Mouse (Mus musculus) A20 (cell line): ENCODE data around the gene Rdh8.
"Not testable (repeated sequence)": the region's sequence is repeated elsewhere in the genome, so short reads cannot be mapped to it uniquely, and the experiment has no call there.

Source experiments
- DNase-seq: peaks from one replicate; pipeline ENCODE4 v3.0.0-alpha.2; 2011; ENCODE audit warnings: low read depth, low spot score

Gene Rdh8

DNA sequence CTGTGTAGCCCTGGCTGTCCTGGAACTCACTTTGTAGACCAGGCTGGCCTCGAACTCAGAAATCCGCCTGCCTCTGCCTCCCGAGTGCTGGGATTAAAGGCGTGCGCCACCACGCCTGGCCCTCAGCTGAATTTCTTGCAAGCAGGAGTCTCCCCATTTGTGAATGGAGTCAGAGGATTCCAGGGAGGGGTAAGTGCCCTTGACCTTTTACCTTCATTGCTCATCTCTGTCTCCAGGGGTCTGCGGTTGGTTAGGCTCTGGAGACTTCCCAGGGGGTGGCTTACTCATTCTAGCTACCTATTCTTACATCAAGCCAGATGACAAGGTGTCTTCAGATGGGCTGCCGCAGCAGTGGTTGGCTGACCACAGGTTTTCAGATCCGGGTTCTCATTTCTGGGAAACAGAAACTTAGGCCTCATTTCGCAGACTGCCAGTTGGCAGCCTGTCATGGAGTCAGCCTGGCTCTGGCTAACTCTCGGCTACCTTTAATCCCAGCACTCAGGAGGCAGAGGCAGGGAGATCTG is 17.2 kb downstream of the Rdh8 start:
- not testable (repeated sequence) for DNase-seq

DNA sequence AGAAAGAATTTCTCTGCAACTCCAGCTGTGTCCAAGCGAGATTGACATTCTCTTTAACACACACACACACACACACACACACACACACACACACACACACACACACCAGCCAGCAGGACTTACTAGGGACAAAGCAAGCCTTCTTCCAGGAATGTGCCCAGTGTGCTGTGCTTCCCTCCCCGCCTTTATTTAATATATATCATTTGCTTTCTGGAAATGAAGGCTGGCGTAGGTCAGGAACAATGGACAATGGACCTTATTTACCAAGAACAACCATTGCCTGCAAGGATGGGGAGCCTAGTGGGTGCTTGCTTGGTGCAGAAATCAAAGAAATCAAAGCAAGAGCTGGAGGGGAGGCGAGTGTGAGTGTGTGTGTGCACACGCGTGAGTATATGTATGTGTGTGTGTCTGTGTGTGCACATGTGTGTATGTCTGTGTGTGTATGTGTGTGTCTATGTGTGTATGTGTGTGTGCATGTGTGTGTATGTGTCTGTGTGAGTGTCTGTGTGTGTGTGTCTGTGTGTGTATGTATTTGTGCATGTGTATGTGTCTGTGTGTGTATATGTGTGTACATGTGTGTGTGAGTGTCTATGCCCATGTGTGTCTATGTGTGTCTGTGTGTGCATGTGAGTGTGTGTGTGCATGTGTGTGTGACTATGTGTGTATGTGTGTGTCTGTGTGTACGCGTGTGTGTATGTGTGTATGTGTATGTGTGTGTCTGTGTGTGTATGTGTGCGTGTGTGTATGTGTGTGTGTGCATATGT is 19.1 kb downstream of the Rdh8 start:
- no peak for DNase-seq

DNA sequence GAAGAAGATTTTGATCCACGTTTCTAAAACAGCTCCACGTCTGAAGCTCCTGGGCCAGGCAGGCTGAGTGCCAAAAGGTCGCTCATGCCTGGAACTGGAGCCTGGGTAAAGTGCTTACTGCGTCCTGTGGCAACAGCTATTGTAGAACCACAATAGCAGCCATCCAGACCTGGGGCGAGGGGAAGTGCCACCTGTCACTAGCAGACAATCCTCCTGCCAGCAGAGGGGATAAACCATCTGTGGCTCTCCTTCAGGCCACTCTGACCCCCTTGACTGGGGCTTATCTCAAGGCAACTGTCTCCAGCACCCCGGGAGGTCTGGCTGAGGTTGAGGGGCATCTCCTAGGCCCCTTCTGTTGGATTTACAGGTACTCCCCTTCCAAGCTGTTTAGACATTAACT is 20.6 kb downstream of the Rdh8 start:
- no peak for DNase-seq

DNA sequence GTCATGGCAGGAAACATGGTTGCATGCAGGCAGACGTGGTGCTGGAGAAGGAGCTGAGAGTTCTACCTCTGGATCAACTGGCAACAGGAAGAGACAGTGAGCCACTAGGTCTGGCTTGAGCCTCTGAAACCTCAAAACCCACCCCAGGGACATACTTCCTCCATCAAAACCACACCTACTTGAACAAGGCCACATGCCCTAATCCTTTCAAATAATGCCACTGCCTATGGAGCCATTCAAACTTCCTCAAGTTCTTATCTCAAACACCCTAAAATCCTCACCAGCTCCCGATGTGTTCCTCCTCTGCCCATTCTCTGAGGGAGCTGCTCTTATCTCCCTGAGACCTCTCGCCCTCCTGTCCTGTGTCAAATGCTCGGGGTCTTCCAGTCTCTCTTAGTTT is 23.9 kb downstream of the Rdh8 start:
- no peak for DNase-seq

DNA sequence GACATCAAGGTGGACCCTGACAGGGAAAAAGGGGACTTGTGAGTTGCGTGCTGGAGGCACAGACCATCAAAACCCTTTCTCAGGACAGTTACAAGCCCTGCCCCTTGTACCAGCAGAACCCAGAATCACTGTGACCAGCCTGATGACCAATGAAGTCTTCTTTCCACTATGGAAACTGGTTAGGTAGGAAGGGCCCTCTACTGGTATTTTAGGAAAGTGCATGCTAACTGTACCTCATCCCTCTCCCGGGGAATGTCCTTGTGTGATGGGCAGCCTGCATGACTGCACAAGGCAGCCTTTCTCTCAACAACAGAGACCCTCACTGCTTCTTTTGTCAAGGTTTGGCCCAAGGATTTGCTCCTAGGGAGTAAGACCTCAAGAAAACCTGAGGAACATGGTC is 24.4 kb downstream of the Rdh8 start:
- DNase-seq, result peak; percentile 25

DNA sequence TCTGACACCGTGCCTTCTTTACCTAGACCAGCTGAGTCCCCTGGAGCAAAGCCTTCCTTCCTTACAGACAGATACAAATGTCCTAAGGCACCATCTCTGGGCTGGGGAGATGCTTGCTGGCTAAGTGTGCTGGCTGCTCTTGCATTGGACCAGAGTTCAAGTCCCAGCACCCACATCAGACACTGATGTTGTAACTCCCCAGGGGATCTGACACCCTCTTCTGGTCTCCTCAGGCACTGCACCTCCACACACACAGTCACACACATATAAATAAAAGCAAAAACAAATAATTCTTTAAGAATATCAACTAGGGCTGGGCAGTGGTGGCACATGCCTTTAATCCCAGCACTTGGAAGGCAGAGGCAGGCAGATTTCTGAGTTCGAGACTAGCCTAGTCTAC is 31.9 kb downstream of the Rdh8 start:
- DNase-seq, result no peak

DNA sequence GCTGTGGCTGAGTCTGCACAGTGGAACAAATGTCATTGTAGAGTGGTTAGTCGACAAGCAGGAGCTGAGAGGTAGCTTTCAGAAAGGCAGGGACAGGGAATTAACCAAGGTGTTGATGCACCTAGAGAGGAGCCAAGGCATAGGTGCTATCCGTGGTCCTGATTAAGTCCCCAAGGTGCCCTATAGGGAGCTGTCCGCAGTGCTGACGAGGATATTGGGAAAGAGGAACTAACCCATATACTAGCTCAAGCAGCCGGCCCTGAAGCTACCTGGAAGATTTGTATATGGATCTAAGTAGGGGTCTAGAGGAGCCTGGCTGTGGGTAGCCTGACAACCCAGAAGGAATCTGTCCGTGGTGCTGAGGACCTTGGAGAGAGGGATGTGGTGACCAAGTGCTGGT is 38.8 kb downstream of the Rdh8 start:
- peak; percentile 89 for DNase-seq

DNA sequence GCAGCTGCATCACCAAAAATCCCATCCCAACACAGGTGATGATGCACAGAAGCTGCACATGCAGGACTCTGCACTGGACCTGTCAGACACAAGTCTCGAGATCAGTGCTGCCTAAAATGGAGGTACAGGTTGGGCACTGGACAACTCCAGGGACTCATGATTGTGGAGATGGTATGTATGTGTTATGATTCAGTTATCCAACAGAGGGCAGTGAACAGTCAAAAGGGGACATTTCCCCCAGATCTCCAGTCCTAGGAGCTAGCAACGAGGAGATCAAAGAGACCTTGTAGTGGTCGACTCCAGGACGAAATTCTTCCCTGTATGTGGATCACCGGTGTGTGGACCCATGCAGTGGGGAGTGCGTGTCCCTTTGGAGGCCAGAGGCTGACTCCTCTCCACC is 41.6 kb downstream of the Rdh8 start:
- peak; percentile 28 for DNase-seq

DNA sequence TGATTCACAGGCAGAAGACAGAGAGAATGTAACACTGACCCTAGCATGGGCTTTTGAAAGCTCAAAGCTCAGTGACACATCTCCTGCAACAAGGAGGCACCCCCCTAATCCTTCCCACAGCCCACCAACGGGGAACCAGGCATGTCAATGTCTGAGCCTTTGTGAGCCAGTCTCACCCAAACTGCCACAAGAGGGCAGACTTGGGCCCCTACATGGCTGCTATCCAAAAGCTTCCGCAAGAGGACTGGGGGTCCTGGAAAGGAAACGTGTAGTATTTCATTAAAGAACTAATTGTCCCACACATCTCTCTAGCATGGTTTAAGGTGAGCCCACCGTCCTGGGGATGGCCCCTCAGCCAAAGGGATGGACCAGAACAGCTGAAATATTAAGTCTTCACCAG is 43.5 kb downstream of the Rdh8 start:
- DNase-seq, result peak; percentile 60

DNA sequence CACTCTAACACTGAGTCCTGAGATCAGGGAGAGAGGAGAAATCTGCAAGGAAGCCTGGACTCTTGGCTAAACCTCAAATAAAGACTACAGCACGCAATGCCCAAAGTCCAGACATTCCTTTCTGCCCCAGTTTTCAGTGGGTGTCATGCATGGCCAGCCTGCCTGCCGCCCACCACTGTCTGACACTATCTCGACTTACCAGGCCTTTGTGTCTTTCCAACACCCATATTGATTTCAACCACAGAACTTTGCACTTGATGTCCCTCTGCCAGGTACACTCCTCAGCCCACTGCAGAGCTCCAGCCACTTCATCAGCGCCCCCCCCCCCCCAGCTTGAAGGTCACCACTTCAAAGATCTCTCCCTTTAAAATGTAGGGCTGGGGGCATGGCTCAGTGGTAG is 43.9 kb downstream of the Rdh8 start:
- no peak for DNase-seq

DNA sequence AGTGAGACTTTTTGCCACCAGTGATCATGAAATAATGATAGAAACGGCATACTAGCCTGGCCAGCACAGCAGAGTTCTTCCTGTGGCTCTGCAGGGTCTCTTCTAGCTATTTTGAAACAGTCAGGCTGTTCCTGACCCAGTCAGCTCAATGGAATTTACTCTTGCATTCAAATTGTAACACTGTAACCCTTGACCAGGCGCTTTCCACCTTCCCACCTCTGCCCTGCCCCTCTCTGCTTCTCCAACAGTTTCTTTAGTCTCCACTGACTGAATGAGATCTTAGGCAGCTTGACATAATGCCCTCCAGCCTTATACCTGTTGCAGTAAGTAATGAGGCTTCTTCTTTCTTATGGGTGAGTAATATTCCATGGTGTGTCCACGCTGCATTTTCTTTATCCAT is 48.6 kb downstream of the Rdh8 start:
- DNase-seq, result no peak

DNA sequence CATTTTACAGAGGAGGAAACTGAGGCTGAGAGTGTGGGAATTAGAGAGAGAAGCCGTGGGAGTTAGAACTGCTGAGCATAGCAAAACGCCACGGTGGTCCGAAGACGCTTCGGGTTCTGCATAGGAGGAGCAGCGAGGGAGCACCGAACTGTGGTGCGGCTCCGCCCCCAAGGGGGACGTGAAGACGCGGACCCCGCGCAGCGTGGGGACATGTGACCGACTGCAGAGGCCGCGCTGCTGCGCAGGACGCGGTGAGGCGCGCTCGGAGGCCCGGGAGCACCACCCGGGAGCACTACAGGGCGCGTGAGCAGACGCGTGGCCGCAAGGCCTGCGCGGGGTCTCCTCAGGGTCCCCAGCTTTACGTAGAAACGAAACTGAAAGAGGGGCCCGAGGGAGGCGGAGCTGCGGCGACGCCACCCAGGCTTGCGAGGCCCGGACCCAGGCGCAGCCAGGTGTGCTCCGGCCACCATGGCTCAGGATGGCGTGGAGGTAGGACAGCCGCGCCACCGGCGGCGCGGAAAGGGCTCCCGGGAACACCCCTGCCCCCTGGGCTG is 50.2 kb downstream of the Rdh8 start, which contains the start of gene A230050P20Rik:
TSS of gene A230050P20Rik (plus strand) at position 195 of the 554 bp plus-strand sequence.
- DNase-seq, result peak; percentile 90

DNA sequence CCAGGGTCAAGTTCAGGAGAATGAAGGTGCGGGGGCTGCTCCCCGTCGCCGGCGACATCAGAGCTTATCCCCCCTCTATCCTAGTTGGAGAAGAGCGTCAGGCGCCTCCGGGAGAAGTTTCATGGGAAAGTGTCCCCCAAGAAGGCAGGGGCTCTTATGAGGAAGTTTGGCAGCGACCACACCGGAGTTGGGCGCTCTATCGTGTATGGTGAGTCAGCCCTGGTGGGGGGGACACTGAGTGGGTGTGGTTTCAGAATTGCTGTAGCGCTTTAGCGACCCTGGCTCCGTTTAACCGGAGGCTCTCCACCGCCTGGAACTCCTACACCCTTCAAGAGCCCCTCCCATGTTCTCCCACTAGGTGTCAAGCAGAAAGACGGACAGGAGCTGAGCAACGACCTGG is 50.9 kb downstream of the Rdh8 start:
- peak; percentile 69 for DNase-seq

DNA sequence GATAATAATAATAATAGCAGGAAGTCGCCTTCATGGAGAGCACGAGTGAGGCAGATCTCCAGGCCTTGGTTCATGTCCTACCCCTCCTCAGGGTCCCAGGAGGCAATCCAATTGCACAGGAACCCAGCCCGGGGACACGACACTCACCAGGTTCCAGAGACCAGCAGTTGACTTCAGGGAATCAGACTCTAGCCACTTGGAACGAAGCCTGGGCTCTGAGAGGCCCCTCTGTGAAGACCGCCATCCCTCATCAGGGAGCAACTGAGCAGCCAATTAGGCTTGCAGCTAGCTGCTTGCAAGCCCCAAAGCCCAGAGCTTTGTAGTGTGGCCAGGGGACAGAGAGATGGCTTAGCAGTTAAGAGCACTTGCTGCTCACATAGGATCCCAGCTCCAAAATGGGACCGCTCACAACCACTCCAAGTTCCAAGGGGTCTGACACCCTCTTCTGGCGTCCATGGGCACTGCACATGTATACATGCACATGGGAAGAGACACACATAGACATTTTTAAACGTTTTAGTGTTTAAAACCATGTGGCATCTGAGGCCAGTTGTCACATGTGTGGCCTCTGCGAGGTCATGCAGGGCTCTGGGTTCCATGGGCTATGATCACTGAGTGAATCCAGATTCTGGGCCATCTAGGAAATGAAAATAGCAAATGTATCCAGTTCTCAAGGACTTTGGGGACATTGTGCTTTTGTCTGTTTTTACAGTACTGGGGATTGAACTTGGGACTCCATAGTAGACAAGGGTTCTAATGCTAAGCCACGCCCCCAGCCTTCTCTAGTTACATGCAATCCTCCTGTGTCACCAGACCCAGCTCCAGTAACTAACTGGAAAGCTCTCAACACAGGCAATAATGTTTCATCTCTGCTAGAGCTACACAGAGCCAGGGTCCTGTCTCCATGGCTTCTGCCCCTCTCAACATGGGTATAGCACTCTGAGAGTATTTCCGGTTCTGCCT is 52.2 kb downstream of the Rdh8 start:
- DNase-seq, result peak; percentile 35

DNA sequence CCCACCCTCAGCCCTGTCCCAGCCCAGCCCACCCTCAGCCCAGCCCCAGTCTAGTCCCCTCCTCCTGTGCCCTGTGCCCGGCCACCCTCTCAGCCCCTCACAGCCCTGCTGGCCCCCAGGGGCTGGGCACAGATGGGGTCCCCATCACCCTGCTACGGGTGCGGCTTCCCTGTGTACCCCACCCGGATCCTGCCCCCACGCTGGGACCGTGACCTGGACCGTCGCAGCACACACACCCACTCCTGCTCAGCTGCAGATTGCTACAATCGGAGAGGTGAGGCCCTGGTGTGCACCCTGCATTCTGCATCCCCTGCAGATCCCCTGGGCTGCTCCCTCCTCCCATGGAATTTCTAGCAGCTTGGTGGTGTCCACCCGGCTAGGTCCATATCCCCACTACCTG is 54.7 kb downstream of the Rdh8 start:
- DNase-seq, result no peak

DNA sequence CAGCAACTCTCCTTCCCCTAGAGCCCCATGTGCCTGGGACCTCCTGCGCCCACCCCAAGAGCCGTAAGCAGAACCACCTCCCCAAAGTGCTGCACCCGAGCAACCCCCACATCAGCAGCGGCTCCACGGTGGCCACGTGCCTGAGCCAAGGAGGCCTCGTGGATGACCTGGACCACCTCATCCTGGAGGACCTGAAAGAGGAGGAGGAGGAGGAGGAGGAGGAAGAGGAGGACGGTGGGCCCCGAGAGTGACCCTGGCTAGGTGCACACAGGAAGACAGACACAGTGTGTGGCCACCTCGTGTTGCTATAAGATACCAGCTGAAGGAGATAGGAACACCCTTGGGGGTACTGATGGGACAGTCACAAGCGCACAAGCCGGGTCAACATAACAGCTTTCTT is 55.2 kb downstream of the Rdh8 start:
- no peak for DNase-seq

DNA sequence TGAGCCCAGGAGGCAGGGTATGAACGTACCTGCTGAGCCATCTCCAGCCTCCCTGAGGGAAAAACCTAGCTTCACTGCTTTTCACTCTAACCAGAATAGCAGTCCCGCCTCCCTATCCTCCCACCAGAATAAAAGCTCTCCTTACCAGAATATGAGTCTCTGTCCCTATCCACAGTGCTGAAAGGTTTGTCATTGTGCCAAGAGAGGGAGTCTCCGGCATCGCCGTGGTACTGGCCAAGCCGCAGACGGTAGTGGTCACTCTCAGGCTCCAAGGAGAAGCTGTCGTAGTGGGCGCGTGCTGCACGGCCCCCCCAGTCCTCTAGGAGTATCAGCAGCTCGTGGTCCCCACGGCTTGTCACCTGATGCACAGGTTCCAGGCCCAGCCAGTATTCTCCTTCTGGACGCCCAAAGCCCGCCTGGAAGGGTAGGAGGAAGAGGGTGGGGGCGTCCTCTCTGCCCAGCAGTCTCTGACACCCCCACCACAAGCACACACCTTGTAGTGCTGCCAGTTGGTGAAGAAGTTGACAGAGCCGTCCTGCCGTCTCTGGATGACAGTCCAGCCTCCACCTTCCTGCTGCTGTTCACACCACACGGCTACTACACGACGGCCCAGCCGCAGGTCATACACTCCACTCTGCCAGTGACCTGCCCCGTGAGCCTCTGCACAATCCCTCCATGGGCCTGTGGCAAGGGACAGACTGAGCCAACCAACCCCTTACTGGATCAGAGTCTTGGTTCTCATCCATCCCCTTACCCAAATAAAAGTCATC is 56.9 kb downstream of the Rdh8 start:
- no peak for DNase-seq
